9 mouse cellular contexts compared by ENCODE assay signal in genomic region chr3:55096655-55097005, GRCm38 (mm10). TPM values are rescaled to one million over a fixed set of nuclear protein-coding genes. Genes with fewer than 3 reads are reported as not detected.
DNase-seq lines count a peak whose midpoint lies in the region; ATAC-seq and TF ChIP-seq lines count a peak whose summit lies in the region.
"Had no signal": no experiment of that assay in that cellular context is flagged by ENCODE, and none has a peak within 500 bp of the region (broad histone marks: within the 10 kb centered on the region; RNA-seq: fewer than 3 reads in every experiment).

No protein-coding gene starts in this region.

- H3K4me3 ChIP-seq in forebrain, embryonic 10.5 days, result 0 out of 2 replicates have a peak overlapping the region, but pooled peaks have one; percentile 14
- H3K4me3 ChIP-seq in forebrain, embryonic 15.5 days, result no peak overlapping the region
- H3K4me3 ChIP-seq in left cerebral cortex, adult 2 months, result no peak overlapping the region
- no peak overlapping the region for H3K4me3 ChIP-seq in intestine, embryonic 14.5 days (ENCODE audit: low read depth, low read length)
- no peak overlapping the region for H3K4me3 ChIP-seq in stomach, embryonic 14.5 days (ENCODE audit: low read depth, low read length)

- H3K9me3 ChIP-seq in forebrain, embryonic 10.5 days, result no peaks in the 10 kb centered on the region
- H3K9me3 ChIP-seq in forebrain, embryonic 15.5 days, result no peaks in the 10 kb centered on the region
- no peaks in the 10 kb centered on the region for H3K9me3 ChIP-seq in intestine, embryonic 14.5 days (ENCODE audit: control insufficient read depth, low read length)
- no peaks in the 10 kb centered on the region for H3K9me3 ChIP-seq in stomach, embryonic 14.5 days (ENCODE audit: control insufficient read depth, low read depth, low read length)

- no peak for TF ChIP-seq CTCF in left cerebral cortex, adult 2 months (IDR thresholded peaks at IDR 0.05)

- H3K4me2 ChIP-seq in forebrain, embryonic 15.5 days (replicated peaks), result no peak overlapping the region
- peak overlapping the region; percentile 15; the same call in 1 of the 2 replicates for H3K4me2 ChIP-seq in intestine, embryonic 14.5 days (ENCODE audit: low read length)
- H3K4me2 ChIP-seq in stomach, embryonic 14.5 days (replicated peaks; ENCODE audit: low read depth, low read length), result no peak overlapping the region

- peaks cover 29% of the 10 kb centered on the region for H3K4me1 ChIP-seq in forebrain, embryonic 10.5 days
- H3K4me1 ChIP-seq in forebrain, embryonic 15.5 days, result peaks cover 12% of the 10 kb centered on the region
- H3K4me1 ChIP-seq in intestine, embryonic 14.5 days (replicated peaks; ENCODE audit: control insufficient read depth, insufficient read depth, low read length), result 0 out of 2 replicates have a peak, but pooled peaks cover 3% of the 10 kb centered on the region
- H3K4me1 ChIP-seq in stomach, embryonic 14.5 days (ENCODE audit: control insufficient read depth, insufficient read depth, low read length), result no peaks in the 10 kb centered on the region

- no peak for ATAC-seq in forebrain, embryonic 15.5 days (replicated peaks)
- ATAC-seq in intestine, embryonic 14.5 days (replicated peaks; ENCODE audit: low FRiP score, low TSS enrichment, low read depth), result no peak
- no peak for ATAC-seq in stomach, embryonic 14.5 days (ENCODE audit: insufficient number of reproducible peaks, insufficient read depth, low FRiP score, low read depth)
- ATAC-seq in monocyte, adult 5-6 weeks (replicated peaks; ENCODE audit: insufficient number of reproducible peaks, low FRiP score, low TSS enrichment, poor library complexity, severe bottlenecking), result no peak

- no peak for DNase-seq in forebrain, embryonic 10.5 days (ENCODE audit: extremely low spot score, low spot score)
- no peak for DNase-seq in left cerebral cortex, adult 2 months (ENCODE audit: extremely low spot score in 1 of 2, low spot score in 2 of 2)
- DNase-seq in left cerebral cortex, postnatal 14 days (ENCODE audit: low spot score in 2 of 2), result no peak
- DNase-seq in intestine, embryonic 14.5 days (ENCODE audit: low spot score), result no peak
- no peak for DNase-seq in c-Kit-positive CD71-positive TER-119-positive erythroid progenitor cells, embryonic 14.5 days (ENCODE audit: low spot score)
- DNase-seq: kidney, adult 8-10 months had no signal

- H3K36me3 ChIP-seq in forebrain, embryonic 10.5 days (replicated peaks), result no peaks in the 10 kb centered on the region
- no peaks in the 10 kb centered on the region for H3K36me3 ChIP-seq in forebrain, embryonic 15.5 days
- no peaks in the 10 kb centered on the region for H3K36me3 ChIP-seq in intestine, embryonic 14.5 days (ENCODE audit: control insufficient read depth, insufficient read depth, low read length)
- H3K36me3 ChIP-seq in stomach, embryonic 14.5 days (ENCODE audit: control insufficient read depth, insufficient read depth, low read length), result no peaks in the 10 kb centered on the region

- intact Hi-C loops in left cerebral cortex, adult 2 months (cut with DNase I), result no loop called here
- intact Hi-C loops in left cerebral cortex, postnatal 14 days (cut with DNase I), result no loop called here

- 71% methylated on average over 2 of the region's 2 CpGs for whole genome bisulfite sequencing in forebrain, embryonic 10.5 days
- 71% methylated on average over 2 of the region's 2 CpGs for WGBS in forebrain, embryonic 15.5 days
- WGBS in intestine, embryonic 14.5 days, result 76% methylated on average over 2 of the region's 2 CpGs
- 64% methylated on average over 2 of the region's 2 CpGs for WGBS in stomach, embryonic 14.5 days

- H3K27me3 ChIP-seq in forebrain, embryonic 10.5 days (ENCODE audit: poor library complexity, severe bottlenecking), result no peaks in the 10 kb centered on the region
- H3K27me3 ChIP-seq in forebrain, embryonic 15.5 days, result no peaks in the 10 kb centered on the region
- H3K27me3 ChIP-seq in intestine, embryonic 14.5 days (replicated peaks; ENCODE audit: control insufficient read depth, insufficient read depth, low read length), result no peaks in the 10 kb centered on the region
- no peaks in the 10 kb centered on the region for H3K27me3 ChIP-seq in stomach, embryonic 14.5 days (ENCODE audit: control insufficient read depth, insufficient read depth, low read length)

- H3K27ac ChIP-seq in forebrain, embryonic 10.5 days, result peak overlapping the region; percentile 84
- H3K27ac ChIP-seq in forebrain, embryonic 15.5 days (replicated peaks), result no peak overlapping the region
- H3K27ac ChIP-seq in left cerebral cortex, adult 2 months, result peak overlapping the region; percentile 41
- H3K27ac ChIP-seq in intestine, embryonic 14.5 days (ENCODE audit: low read depth), result peak overlapping the region; percentile 70; the same call in 1 of the 2 replicates
- peak overlapping the region; percentile 70 for H3K27ac ChIP-seq in stomach, embryonic 14.5 days (ENCODE audit: low read length)

- H3K9ac ChIP-seq in forebrain, embryonic 15.5 days (replicated peaks), result no peak overlapping the region
- H3K9ac ChIP-seq in intestine, embryonic 14.5 days (ENCODE audit: low read length), result no peak overlapping the region
- H3K9ac ChIP-seq in stomach, embryonic 14.5 days (replicated peaks; ENCODE audit: low read depth, low read length), result no peak overlapping the region

RNA-seq across cellular contexts. Expression of gene Spg20, which starts 15.3 kb away (rescaled TPM):
- 56.6 and 58.5 TPM in 2 replicates for polyA plus RNA-seq in forebrain, embryonic 10.5 days (2016; fragmentation: Nextera tagmentation; extraction: Ambion mirVana)
- 20.9 and 21.4 TPM in 2 replicates for polyA plus RNA-seq in forebrain, embryonic 15.5 days (2015; fragmentation: Nextera tagmentation; extraction: Ambion mirVana)
- total RNA-seq in left cerebral cortex, adult 2 months (2021), result 10 to 100 TPM; 29.8 to 30.3 TPM
- 10 to 100 TPM; 16.5 to 17.0 TPM for total RNA-seq in left cerebral cortex, postnatal 14 days (2021)
- polyA plus RNA-seq in intestine, embryonic 14.5 days (2014; fragmentation: Nextera tagmentation; extraction: Ambion mirVana), result 42.8 and 47.1 TPM in 2 replicates
- 43.3 and 46.7 TPM in 2 replicates for polyA plus RNA-seq in stomach, embryonic 14.5 days (2014; fragmentation: Nextera tagmentation; extraction: Ambion mirVana)
- 11.2 to 19.3 TPM (median 12.6 TPM) in 3 replicates for total RNA-seq in monocyte, adult 5-6 weeks (2017)

RNA-seq across cellular contexts. Expression of gene Ccdc169, which starts 40.5 kb away (rescaled TPM):
- 0.06 TPM in 1 of 2 replicates, not detected in the other for polyA plus RNA-seq in forebrain, embryonic 10.5 days (2016; fragmentation: Nextera tagmentation; extraction: Ambion mirVana)
- 0.19 TPM in 1 of 2 replicates, not detected in the other for polyA plus RNA-seq in forebrain, embryonic 15.5 days (2015; fragmentation: Nextera tagmentation; extraction: Ambion mirVana)
- under 1 TPM; 0.16 to 0.28 TPM for total RNA-seq in left cerebral cortex, adult 2 months (2021)
- total RNA-seq in left cerebral cortex, postnatal 14 days (2021), result under 1 TPM in 1 of 2 experiments, not detected in 1; 0.15 TPM
- not detected in 2 replicates for polyA plus RNA-seq in intestine, embryonic 14.5 days (2014; fragmentation: Nextera tagmentation; extraction: Ambion mirVana)
- polyA plus RNA-seq in stomach, embryonic 14.5 days (2014; fragmentation: Nextera tagmentation; extraction: Ambion mirVana), result not detected in 2 replicates
- 0.53 to 0.58 TPM in 2 of 3 replicates, not detected in the other for total RNA-seq in monocyte, adult 5-6 weeks (2017)

RNA-seq across cellular contexts. Expression of gene Ccna1, which starts 41.3 kb away (rescaled TPM):
- polyA plus RNA-seq in forebrain, embryonic 10.5 days (2016; fragmentation: Nextera tagmentation; extraction: Ambion mirVana), result 2.0 and 3.1 TPM in 2 replicates
- polyA plus RNA-seq in forebrain, embryonic 15.5 days (2015; fragmentation: Nextera tagmentation; extraction: Ambion mirVana), result 1.9 and 3.0 TPM in 2 replicates
- total RNA-seq in left cerebral cortex, adult 2 months (2021), result 1 to 10 TPM; 2.0 to 2.2 TPM
- total RNA-seq in left cerebral cortex, postnatal 14 days (2021), result 1 to 10 TPM; 1.6 to 1.9 TPM
- 1.3 and 2.3 TPM in 2 replicates for polyA plus RNA-seq in intestine, embryonic 14.5 days (2014; fragmentation: Nextera tagmentation; extraction: Ambion mirVana)
- polyA plus RNA-seq in stomach, embryonic 14.5 days (2014; fragmentation: Nextera tagmentation; extraction: Ambion mirVana), result 2.7 and 3.3 TPM in 2 replicates
- not detected in 3 replicates for total RNA-seq in monocyte, adult 5-6 weeks (2017)
